Mouse (Mus musculus): ENCODE measurements around the gene Siah2.
A peak's percentile ranks its signal among the peaks of the same experiment; 100 is the strongest.

Gene Siah2

DNA sequence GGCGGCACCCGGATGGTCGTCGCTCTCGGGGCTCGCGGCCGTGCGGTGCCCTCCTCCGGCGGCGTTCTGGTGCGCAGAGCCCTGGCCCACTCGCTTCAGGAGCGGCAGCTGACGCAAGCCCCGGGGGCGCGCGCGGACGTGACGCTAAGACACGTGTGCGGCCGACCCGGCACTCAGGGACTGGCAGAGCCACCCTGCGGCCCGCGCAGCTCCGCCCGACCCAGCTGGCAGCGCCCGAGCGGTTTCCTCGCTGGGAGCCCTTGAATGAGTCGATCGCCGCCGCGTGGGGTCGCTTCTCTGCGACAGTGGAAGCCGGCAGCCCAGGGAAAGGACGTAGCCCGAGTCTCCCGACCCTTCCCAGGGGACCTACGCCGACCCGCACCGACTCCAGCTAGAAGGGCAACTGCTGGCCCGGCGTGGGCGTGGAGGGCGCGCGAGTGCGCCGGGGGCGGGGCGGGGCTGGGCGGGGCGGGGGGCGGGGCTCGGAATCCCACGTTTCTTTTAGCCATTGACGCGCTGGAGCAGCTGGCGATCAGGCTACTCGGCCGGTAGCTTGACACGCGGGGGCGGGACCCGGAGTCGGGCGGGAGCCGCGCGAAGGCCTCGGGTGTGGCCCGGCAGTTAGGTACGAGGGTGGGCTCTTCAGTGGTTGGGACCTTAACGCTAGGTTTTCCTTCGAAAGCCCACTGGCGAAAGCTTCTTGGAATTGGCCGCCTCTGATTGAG is at the start of gene Siah2:
Siah2 (minus strand) TSS at position 404 of the 725 bp plus-strand sequence.
- DNase-seq (ENCODE audit: low read depth, low spot score): peak; percentile 83

DNA sequence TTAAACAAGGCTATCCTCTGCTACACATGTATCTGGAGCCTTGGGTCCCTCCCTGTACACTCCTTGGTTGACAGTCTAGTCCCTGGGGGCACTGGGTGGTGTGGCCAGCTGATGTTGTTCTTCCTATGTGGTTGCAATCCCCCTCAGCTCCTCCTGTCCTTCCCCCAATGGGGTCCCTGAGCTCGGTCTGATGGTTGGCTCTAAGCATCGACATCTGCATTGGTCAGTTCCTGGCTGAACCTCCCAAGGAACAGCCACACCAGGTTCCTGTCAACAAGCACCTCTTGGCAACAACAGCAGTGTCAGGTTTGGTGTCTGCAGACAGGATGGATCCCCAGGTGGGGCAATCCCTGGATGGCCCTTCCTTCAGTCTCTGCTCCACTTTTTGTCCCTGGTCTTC is 47.3 kb upstream of the Siah2 start:
- no peak for DNase-seq (ENCODE audit: low read depth, low spot score)

DNA sequence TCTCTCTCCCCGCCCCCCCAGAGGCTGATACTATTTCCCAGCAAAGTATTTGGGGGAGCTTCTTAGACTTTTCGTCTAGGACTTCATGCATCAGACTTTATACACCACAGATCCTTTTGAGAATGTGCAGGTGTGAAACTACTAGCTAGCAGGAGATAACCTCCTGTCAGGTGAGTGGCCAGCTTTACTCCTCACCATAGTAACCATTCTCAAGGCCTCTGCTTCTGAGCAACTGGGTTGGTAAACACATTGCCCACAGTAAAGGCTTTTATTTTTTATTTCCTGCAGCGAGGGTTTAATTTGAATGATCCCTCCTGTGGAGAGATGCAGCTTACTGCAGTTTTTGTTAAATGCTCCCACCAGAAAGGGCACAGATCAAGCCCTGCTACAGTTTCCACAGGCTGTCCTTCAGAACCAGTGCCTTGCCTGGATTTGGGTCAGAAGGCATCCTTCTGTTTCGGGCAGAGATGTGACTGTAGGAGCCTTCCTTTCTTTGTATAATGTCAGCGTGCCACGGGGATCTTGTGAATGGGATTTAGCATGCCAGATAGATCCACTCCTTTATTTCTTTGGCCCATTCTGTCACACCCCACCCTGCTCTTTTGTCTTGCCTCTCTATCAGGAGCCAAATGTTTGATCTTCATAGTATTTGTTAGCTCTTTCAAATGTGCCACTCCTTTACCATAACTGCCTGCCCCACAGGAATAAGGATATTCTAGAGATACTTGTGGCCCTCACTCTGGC is 46.3 kb upstream of the Siah2 start:
- DNase-seq (ENCODE audit: low read depth, low spot score): no peak

DNA sequence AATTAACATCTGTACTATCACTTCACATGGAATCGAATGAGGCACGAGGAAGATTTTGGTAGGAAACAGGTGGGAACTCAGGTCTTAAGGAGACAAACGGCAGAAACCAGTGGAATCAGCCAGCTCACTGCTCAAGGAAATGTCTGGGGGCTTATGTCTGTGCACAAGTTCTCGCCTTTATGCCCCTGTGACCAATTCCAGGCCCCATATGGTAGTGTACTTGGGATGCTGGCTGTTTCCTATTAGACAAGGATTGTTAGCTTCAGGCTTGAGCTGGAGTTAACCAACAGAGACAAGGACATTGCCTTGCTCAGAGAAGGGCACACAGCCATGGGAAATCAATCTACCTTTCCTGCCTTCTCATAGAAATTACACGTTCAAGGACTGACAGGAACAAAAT is 39.3 kb upstream of the Siah2 start:
- no peak for DNase-seq (ENCODE audit: low read depth, low spot score)

DNA sequence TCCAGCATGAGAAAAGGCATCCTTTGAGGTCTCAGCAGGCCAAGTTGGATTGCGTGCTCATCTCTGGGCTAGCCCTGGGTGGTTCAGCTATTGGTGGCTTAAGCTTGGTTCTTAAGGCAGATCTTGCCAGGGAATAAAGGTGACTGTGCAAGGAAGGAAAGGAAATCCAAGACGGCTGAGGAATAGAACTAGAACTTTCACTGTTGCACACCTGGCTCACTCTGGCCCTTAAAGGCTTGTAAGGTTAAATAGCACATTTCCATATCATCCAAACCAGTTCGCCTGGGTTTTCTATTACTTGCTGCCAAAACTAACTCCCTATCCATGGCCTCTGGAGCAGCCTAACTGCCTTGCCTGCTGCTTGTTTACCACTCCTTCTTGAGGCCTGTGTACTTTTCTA is 38.4 kb upstream of the Siah2 start:
- DNase-seq (ENCODE audit: low read depth, low spot score): no peak

DNA sequence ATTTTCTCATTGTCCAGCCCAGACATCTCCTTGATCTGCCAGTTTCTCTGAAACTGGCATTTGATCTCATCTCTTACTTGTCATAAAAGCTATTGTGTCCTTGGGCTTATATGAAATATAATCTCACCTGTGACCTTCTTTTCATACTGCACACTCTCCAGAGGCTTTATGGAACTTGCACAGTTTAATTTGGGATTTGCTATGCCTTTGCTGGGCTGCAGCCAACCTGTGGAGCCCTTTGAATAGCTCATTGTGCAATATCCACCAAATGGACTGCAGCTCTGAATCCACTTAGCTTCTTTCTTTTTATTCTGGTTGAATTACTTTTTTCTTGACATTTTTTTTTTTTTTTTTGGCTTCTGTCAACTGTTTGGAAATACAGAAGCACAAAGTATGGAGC is 37.3 kb upstream of the Siah2 start:
- DNase-seq (ENCODE audit: low read depth, low spot score): no peak

DNA sequence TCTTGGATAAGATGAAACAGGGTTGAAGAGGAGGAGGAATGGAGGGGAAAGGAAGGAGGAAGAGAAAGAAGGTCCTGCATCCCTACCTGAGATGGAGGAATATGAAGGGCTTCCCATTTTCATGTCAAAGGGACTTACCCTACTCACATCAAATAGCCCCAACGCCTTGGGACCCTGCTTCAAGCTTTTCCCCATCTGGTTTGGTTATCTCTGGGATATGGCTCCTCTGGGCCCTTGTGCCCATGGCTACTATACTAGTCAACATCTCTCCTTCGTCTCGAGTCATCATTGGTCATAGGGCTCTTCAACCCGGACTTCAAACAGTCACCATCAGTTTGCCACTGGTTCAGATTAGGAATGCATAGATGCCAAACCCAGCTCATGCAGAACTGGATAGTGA is 35.4 kb upstream of the Siah2 start:
- no peak for DNase-seq (ENCODE audit: low read depth, low spot score)

DNA sequence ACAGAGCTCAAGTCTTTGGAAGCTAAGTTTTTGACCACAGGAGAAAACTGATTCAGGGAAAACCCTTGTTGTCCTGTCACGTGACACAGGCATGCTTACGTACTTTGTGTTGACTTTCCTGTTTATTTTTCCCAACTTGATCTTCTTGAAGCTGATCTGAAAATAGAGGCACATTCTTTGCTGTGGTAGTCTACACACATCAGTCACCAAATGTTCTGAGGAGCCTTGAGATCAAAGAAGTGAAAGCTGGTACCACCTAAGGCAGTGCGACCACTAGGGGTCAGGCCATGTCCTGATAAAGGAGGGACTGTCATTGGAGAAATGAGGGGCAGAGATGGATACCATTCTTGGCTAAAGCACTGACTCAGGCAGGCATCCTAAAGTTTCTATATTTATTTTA is 34.8 kb upstream of the Siah2 start:
- DNase-seq (ENCODE audit: low read depth, low spot score): no peak

DNA sequence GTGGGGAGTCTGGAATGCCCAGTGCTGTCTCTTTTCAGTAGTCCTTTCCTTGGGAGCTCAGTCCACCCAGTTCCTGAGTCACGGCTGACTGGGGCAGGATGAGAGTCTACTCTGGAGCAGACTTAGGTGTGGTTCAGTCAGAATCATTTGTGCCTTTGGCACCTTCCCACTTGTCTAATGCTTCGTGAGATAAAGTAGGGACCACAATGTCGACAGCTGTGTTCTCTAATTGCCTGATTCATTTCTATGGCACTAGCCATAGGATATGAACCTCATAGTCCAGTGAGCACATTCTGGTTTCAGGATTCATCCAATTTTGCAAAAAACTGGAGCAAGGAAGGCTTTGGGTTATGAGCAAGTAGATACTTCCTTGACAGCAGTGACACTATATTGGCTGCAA is 34.2 kb upstream of the Siah2 start:
- no peak for DNase-seq (ENCODE audit: low read depth, low spot score)

DNA sequence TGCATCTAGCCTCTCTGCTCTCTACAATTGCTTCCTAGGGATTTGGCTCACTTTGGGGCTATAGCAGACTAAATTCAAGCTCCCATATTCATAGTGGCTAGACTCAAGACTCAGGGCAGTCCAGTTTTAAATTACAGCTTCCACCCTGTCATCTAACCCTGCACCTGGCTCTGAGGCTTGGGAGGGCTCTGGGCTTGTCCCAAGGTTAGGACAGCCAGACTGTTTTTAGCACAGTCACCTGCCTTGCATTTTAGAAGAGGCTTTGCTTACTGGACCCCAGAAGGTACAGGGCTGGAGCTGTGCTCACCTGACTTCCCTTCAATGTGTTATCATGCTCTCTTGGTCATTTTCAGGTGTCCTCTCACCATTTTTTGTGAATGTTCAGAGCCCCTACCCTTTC is 32.6 kb upstream of the Siah2 start:
- DNase-seq (ENCODE audit: low read depth, low spot score): no peak

DNA sequence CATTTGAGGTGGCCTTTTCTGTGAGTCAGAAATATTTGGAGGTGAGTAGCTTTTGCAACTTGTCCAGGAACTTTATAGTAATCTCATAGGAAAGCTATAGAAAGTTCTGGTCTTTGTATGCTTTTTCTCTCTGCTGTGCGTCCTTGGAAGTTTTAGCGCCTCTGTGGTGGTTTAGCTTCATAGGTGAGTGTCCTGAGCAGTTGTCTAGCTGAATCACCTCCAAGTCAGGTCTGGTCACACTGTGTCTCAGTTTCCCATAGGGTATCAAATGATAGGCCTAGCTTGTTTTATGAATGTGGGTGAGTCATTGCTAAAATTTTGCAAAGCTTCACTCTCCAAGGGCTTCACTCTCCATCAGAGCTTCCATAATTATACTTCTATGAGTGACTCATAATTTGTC is 31.5 kb upstream of the Siah2 start:
- no peak for DNase-seq (ENCODE audit: low read depth, low spot score)

DNA sequence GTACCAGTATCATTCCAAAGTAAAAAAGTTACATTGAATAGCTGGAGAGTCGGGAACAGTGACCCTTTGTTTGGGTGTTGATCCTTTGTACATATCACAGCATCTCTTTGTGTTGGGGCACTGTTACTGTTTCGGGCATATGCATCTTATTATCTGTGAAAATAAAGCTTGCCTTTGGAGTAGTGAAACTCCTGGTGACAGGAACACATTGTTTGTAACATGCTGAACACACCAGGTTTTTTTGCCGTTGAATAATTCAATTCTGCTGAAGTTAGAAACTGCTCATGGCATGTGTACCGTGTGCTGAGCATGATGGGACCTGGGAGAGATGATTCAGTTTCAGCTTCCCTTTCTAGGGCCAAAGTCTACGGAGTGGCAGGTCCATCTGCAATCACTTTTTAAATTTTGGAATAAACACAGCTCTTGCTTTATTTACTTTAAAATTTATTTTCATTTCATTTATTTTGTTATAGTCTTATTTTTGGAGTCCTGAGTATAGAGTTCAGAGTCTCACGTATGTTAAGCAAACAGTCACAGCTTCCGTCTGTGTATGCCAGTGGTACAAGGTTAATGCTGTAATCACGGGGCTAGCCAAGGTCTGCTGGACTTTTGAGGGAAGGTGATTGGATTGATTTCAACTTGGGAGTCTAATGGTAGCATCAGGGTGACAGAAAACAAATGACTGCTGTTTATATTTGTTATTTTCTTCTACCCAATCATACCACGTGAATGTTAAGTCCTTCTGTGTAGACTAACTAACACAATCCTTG is 27.4 kb upstream of the Siah2 start:
- DNase-seq (ENCODE audit: low read depth, low spot score): no peak

DNA sequence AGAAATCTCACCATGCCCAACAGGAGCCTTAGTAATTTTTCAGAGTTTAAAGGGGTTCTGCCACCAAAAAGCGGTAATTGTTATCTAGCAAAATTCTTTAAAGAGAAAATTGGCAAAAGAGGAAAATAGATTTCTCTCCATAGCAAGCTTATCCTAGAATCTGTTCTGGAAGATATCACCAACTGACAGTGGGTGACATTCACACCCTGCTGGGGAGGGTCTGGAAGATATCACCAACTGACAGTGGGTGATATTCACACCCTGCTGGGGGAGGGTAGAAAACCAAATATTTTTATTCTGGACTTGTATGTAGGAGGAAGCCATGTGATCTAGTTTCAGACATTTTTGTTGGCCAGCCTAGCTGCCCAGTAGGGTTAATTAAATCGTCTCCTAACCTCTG is 24.5 kb upstream of the Siah2 start:
- DNase-seq (ENCODE audit: low read depth, low spot score): no peak

DNA sequence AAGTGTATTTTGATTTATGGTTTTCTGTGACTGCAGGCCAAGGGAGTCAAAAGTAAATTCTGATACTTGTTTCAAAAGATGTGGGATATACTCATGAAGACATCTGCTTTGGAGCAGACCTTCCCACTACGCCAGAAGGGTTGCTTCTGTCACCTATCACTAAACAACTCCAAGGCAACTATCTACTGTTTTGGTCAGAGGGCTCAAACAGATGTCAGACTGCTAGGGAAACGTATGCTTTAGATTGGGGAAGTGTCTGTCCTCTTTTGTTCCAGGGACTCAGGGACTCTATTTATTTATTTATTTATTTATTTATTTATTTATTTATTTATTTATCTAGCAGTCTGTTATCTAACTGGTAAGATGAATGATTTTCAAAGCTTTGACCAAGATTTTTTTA is 22.6 kb upstream of the Siah2 start:
- DNase-seq (ENCODE audit: low read depth, low spot score): no peak

DNA sequence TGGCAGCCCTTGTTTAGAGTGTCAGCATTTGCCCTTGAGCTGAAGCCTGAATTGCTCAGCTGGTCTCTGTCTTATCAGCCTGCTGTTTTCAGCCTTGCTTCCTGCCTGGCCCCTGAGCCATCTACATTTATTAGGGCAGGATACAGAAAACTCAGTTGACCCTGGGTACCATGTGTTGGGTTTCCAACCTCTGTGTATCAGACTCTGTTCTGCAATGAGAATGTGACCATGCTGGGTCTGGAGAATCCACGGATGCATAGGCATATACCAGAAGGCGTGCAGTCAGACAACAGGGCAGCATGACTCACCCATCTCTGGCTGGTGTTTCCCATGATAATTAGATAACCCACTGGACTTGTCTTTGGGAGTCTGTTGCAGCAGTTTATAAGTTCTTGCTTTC is 21.8 kb upstream of the Siah2 start:
- no peak for DNase-seq (ENCODE audit: low read depth, low spot score)

DNA sequence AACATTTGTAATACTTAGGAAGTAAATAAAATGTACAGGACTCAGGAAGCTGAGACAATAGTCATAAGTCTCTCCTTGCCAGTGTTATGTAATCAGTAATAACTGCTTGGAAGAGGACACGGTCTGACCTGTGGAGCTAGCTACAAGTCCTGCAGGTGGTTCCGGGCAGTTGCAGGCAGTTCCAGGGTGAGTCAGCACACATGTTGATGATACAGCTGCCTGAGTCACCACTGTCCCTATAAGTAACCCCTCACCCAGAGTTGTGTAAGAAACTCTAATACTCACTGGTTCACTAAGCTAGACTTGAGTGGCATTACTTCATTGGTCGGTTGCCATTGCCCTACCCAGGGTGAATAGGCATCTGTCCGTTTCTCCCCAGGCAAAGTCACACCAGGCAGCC is 21.0 kb upstream of the Siah2 start:
- no peak for DNase-seq (ENCODE audit: low read depth, low spot score)

DNA sequence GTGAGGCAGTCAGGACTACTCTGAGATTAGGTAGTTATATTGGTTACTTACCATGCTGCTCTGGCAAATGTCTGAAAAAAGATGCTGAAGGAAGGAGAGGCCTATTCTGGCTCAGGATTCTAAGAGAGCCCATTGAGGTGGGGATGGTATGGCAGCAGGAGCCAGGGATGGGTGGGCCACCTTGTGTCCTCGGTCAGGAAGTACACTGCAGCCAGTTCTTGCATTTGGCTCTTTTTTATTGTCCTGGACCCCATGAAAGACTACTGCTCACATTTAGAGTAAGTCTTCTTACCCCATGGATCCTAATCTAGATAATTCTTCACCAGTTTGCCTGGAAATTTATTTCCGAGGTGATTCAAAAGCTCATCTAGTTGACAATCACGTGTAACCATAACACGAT is 12.3 kb upstream of the Siah2 start:
- DNase-seq (ENCODE audit: low read depth, low spot score): no peak

DNA sequence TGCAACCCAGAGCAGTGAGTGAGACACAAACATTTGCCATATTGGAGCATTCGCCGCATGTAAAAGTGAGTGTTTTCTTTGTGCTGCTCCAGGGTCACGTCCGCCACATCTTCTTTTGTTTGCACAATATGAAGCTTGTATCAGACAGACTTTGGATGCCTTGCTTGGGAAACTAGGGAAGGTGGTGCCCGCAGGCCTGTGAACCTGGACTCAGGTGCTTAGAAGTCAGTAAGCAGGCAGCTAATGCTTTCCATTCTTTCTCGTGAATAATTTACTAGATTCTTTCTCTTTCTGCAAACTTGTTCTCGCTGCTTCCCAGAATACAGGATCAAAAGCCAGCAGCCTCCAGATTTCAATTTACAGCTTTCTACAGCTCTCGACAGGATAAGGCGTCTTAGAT is 11.5 kb upstream of the Siah2 start:
- no peak for DNase-seq (ENCODE audit: low read depth, low spot score)

DNA sequence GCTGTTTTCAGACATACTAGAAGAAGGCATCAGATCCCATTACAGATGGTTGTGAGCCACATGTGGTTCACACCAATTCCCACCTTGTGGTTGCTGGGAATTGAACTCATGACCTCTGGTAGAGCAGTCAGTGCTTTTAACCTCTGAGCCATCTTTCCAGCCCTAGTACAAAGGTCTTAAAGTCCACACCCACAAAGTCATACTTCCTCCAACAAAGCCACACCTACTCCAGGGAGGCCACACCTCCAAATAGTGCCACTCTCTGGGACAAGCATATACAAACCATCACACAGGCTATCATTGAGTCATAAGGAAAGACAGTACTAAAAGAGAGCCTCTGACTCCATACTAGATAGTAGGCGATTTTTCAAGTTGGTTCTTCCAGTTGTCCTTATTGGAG is 10.1 kb upstream of the Siah2 start:
- DNase-seq (ENCODE audit: low read depth, low spot score): no peak

DNA sequence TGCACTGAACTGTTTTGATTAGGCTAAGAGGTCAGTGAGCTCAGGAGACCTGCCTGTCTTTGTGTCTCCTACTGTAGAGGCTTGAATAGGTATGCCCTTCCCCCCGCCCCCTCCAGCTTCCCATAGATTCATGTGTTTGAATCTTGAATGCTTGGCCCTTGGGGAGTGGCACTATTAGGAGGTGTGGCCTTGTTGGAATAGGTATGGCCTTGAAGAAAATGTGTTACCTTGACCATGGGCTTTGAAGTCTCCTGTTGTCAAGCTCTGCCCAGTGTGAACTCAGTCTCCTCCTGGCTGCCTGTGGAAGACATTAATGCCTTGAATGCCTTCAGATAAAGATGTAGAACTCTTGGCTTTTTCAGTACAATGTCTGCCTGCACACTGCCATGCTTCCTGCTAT is 9.2 kb upstream of the Siah2 start:
- DNase-seq (ENCODE audit: low read depth, low spot score): no peak

DNA sequence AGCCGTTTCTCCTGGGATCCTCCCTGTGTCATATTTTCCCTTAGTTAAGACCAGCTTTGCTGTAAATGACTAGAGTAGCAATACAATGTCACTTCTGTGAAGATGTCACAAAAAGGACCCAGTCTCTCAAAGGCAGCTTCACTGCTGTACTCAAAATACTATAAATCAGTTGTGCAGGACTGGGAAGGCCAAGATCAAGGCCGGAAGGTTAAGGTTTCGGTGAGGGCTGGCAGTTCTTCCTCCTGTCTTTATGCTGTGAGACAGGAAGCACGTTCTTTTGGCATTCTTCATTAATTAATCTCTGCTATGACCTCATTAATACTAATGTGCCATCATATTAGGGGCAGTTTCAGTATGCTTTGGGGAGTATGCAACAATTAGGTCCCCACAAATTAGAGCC is 5.7 kb upstream of the Siah2 start:
- DNase-seq (ENCODE audit: low read depth, low spot score): no peak

DNA sequence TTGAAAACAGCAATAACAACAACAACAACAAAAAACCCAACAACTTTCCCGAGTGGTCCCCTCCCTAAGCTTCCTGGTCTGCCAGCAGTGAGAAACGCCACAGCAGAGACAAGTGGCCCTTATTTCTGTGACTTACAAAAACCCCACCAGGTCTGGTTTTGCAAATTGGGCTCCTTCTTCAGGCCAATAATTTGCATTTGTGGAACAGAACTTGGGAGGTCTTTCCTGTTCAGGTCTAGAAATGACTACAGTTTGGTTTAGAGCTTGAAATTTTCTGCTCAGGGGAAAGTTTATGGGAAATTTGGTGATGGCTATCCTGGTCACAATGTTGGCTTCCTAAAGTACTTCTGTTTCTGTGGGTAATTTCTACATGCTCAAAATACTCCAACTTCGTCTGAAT is 4.6 kb upstream of the Siah2 start:
- no peak for DNase-seq (ENCODE audit: low read depth, low spot score)

DNA sequence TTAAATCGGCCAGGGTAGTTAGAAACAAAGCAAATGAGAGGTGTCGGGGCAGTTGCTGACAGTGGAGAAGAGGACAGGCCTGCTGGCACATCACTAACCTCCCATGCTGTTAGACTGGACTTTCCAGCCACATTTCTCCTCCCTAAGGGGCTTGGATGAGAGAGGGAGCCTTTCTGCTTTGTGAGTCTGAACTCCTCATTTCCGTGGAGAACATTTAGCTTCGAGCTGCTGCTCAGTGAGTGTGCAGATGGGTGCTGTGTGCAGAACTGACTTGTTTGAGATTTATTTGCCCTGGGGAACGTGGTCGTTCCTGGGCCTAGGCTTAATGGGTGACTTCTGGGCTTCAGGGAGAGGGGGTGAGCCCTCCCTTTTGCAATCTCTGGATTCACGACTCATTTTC is 3.3 kb upstream of the Siah2 start:
- no peak for DNase-seq (ENCODE audit: low read depth, low spot score)
